Mouse (Mus musculus) ES-E14 (cell line): Measurements from ENCODE around the gene Catsperg1. TPM values are rescaled to one million over a fixed set of nuclear protein-coding genes. Genes with fewer than 3 reads are reported as not detected.

ENCODE experiments used
- DNase-seq: peaks from one replicate; pipeline ENCODE4 v3.0.0-alpha.2; 2013; ENCODE audit warnings: low read depth, low spot score
- H3K27ac ChIP-seq: 2 replicates; pipeline ENCODE4 v1.5.1; 2012; ENCODE audit warnings: low read depth, mild to moderate bottlenecking, low read length, moderate library complexity, mixed read lengths; ENCODE audit not compliant: poor library complexity, insufficient read depth, severe bottlenecking
- H3K36me3 ChIP-seq: 2 replicates; pipeline ENCODE4 v1.6.1; 2012; ENCODE audit warnings: mild to moderate bottlenecking, low read length, moderate library complexity, mixed read lengths; ENCODE audit not compliant: control insufficient read depth, poor library complexity, insufficient read depth, severe bottlenecking
- H3K4me1 ChIP-seq, 2 experiments: fragments of 150-350 bp in 1 of 2; sonication (generic) in 1 of 2; 2 replicates each; pipeline ENCODE4 v1.6.1; 2012; ENCODE audit warnings: low read length in 2 of 2, mild to moderate bottlenecking in 1 of 2, mixed read lengths in 1 of 2; ENCODE audit not compliant: control insufficient read depth in 2 of 2, insufficient read depth in 2 of 2, poor library complexity in 1 of 2
- H3K4me3 ChIP-seq, 2 experiments: fragments of 150-350 bp in 1 of 2; sonication (generic) in 1 of 2; 2 replicates each; pipeline ENCODE4 v1.5.1; 2012; ENCODE audit warnings: low read length in 2 of 2, low read depth in 1 of 2, mild to moderate bottlenecking in 1 of 2, mixed read lengths in 1 of 2; ENCODE audit not compliant: insufficient read depth in 1 of 2, poor library complexity in 1 of 2, severe bottlenecking in 1 of 2
- H3K9ac ChIP-seq: 2 replicates; pipeline ENCODE4 v1.6.1; 2012; ENCODE audit warnings: low read depth, mild to moderate bottlenecking, low read length, mixed read lengths; ENCODE audit not compliant: poor library complexity, insufficient read depth, severe bottlenecking
- H3K9me3 ChIP-seq: fragments of 150-350 bp; sonication (generic); 2 replicates; pipeline ENCODE4 v1.6.1; 2012; ENCODE audit warnings: low read depth, mild to moderate bottlenecking, low read length; ENCODE audit not compliant: control insufficient read depth, insufficient read depth
- CHD2 ChIP-seq: IDR thresholded peaks from 2 replicates; pipeline ENCODE4 v1.6.1; 2014; ENCODE audit warnings: mild to moderate bottlenecking, low read depth, low read length, inconsistent platforms
- HCFC1 ChIP-seq: IDR thresholded peaks from 2 replicates; pipeline ENCODE4 v1.6.1; 2012; ENCODE audit warnings: low read length, inconsistent platforms, borderline replicate concordance; ENCODE audit not compliant: insufficient read depth
- MAFK ChIP-seq: IDR thresholded peaks from 2 replicates; pipeline ENCODE4 v1.6.1; 2014; ENCODE audit warnings: mild to moderate bottlenecking, low read depth, low read length, inconsistent platforms; ENCODE audit not compliant: insufficient read depth
- ZC3H11A ChIP-seq: IDR thresholded peaks from 2 replicates; pipeline ENCODE4 v1.6.1; 2012; ENCODE audit warnings: low read depth, mild to moderate bottlenecking, inconsistent platforms, low read length, borderline replicate concordance
- ZNF384 ChIP-seq: IDR thresholded peaks from 2 replicates; pipeline ENCODE4 v1.6.1; 2012; ENCODE audit warnings: low read depth, low read length, inconsistent platforms
- in situ Hi-C, 2 experiments: fragments of 600-800 bp; cut with MboI; formaldehyde crosslinking; loops; one replicate each; pipeline ENCODE4 v1.15.1; 2025; ENCODE audit warnings: low sequenced_read_pairs in 2 of 2, inconsistent platforms in 1 of 2; ENCODE audit not compliant: unreplicated experiment in 2 of 2
- total RNA-seq: library from RNA; depleted of rRNA; stranded (reverse); fragments of 300-350 nt; gene quantifications from 2 replicates; pipeline ENCODE4 v1.2.3, GENCODE M21; 2012

Gene Catsperg1
- total RNA-seq, 1 experiment: 2.9 TPM

GRCm38 (mm10) chr7:29253842-29254241, 40.0 kb upstream of the Catsperg1 start:
- in situ Hi-C loops: no loop called here
- no peak overlapping the region for H3K27ac ChIP-seq
- TF ChIP-seq ZNF384 (no peak), MAFK (no peak), ZC3H11A (no peak), HCFC1 (no peak), CHD2 (no peak)

GRCm38 (mm10) chr7:29251166-29251565, 37.3 kb upstream of the Catsperg1 start:
- Histone ChIP-seq H3K9ac (no peak overlapping the region), H3K4me3 (no peak overlapping the region), H3K36me3 (peaks cover 15% of the 10 kb centered on the region), H3K4me1 (peaks cover 0 to 16% of the 10 kb centered on the region in 2 experiments; a peak in 1 of 4 replicates), H3K9me3 (no peaks in the 10 kb centered on the region), H3K27ac (no peak overlapping the region)
- TF ChIP-seq ZNF384: no peak
- no peak for TF ChIP-seq ZC3H11A
- TF ChIP-seq HCFC1: no peak
- TF ChIP-seq MAFK: no peak
- TF ChIP-seq CHD2: no peak
- DNase-seq: no peak
- in situ Hi-C loops: no loop called here

More at GRCm38 (mm10) chr7:29253842-29254241, 40.0 kb upstream of the Catsperg1 start:
- H3K4me3 ChIP-seq: no peak overlapping the region
- no peaks in the 10 kb centered on the region for H3K9me3 ChIP-seq
- no peak for DNase-seq
- peaks cover 0 to 5% of the 10 kb centered on the region in 2 experiments; a peak in 1 of 4 replicates for H3K4me1 ChIP-seq
- peaks cover 34% of the 10 kb centered on the region for H3K36me3 ChIP-seq
- no peak overlapping the region for H3K9ac ChIP-seq

GRCm38 (mm10) chr7:29248261-29248841, 34.5 kb upstream of the Catsperg1 start, which contains the start of gene 2200002D01Rik:
TSS of gene 2200002D01Rik (minus strand) at chr7:29248466.
- no peak for TF ChIP-seq MAFK
- TF ChIP-seq HCFC1: no peak
- no peaks in the 10 kb centered on the region for H3K9me3 ChIP-seq
- peak within 1 kb of the TSS; percentile 45 for H3K9ac ChIP-seq
- peak; percentile 33 for DNase-seq
- in situ Hi-C loops: no loop called here
- peak within 1 kb of the TSS; percentile 48 to 57 for H3K4me3 ChIP-seq
- peaks cover 0 to 20% of the 10 kb centered on the region in 2 experiments; a peak in 1 of 4 replicates for H3K4me1 ChIP-seq
- peaks cover 22% of the 10 kb centered on the region; the same call in 1 of the 2 replicates for H3K36me3 ChIP-seq
- peak within 1 kb of the TSS; percentile 56 for H3K27ac ChIP-seq

- DNase-seq: no peak
- TF ChIP-seq MAFK: no peak
- TF ChIP-seq ZNF384: no peak
- no peak for TF ChIP-seq CHD2
- TF ChIP-seq ZC3H11A: no peak
- no peak for TF ChIP-seq HCFC1
- peak overlapping the region; percentile 44 to 57 for H3K4me3 ChIP-seq
- in situ Hi-C loops: no loop called here
- peak overlapping the region; percentile 56 for H3K27ac ChIP-seq
- no peaks in the 10 kb centered on the region for H3K9me3 ChIP-seq
- H3K36me3 ChIP-seq: peaks cover 22% of the 10 kb centered on the region; the same call in 1 of the 2 replicates
- H3K9ac ChIP-seq: peak overlapping the region; percentile 45
- peaks cover 0 to 17% of the 10 kb centered on the region in 2 experiments; a peak in 1 of 4 replicates for H3K4me1 ChIP-seq
Measured at GRCm38 (mm10) chr7:29247706-29248105, 33.9 kb upstream of the Catsperg1 start.
